Mouse (Mus musculus): ENCODE measurements around the gene Cmya5. TPM values are rescaled to one million over a fixed set of nuclear protein-coding genes. Genes with fewer than 3 reads are reported as not detected.
A peak's percentile ranks its signal among the peaks of the same experiment; 100 is the strongest.
"Not testable (repeated sequence)": the region's sequence is repeated elsewhere in the genome, so short reads cannot be mapped to it uniquely, and the experiment has no call there.

Cmya5 gene
- total RNA-seq (2022) = 1 to 10 TPM; 4.7 to 6.2 (median 5.7) TPM

DNA sequence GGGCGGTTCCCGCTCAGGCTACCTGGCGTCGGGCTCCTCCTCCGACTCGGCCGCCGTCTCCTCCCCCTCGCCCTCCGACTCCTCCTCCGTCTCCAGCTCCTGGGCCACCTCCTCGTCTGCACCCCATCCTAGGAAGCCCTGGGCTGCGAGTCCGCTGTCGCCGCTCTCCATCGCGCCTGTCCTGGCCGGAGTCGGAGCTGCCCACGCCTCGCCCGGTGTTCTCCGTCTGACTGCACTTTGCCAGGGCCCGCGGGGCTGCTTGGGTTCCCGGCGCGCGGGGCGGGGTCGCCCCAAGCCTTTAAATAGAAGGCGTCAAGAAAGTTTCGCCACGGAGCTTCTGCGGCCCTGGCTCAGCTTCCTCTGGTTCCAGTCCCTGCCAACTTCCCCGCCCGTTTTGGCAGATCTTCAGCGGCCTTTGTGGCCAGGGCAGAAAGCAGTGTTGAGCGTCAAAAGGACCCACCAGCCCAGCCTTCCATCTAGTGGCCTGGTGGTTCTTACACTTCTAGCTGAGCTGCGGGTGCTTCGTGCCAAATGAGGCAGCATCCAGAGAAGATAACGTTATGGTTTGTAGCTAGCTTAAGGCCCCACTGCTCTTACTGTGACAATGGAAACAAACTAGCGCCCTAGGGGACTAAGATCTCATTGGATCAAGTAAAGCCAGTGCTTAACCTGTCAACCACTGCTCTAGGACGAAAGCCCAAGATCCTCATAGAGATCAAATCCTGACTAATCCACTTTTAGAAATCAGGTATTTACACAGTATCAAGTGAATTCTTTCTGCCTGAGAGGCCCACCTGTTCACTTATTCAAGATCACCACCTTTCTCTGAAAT is at the start of gene Cmya5:
Cmya5 (minus strand) TSS at position 389 of the 832 bp plus-strand sequence.
- peak; percentile 70 to 76 for DNase-seq (ENCODE audit: low spot score in 2 of 2)

DNA sequence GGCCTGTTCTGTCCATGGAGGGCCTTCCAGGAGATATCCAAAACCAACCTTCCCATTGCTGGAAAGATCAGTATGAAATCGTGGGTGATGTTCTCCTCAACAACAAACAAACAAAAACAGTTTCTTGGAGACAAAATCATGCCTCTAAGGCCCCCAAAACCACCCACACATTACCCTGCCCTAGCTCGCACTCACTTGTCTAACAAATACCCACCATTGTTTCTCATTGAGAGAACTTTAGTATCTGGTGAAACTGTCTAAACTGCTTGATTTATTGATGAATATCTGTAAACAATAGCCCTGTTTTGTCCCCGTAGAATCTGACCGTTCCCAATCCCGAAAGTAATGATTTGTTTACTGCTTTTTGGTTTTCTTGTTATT is 48.1 kb upstream of the Cmya5 start:
- DNase-seq (ENCODE audit: low spot score in 2 of 2) = no peak

DNA sequence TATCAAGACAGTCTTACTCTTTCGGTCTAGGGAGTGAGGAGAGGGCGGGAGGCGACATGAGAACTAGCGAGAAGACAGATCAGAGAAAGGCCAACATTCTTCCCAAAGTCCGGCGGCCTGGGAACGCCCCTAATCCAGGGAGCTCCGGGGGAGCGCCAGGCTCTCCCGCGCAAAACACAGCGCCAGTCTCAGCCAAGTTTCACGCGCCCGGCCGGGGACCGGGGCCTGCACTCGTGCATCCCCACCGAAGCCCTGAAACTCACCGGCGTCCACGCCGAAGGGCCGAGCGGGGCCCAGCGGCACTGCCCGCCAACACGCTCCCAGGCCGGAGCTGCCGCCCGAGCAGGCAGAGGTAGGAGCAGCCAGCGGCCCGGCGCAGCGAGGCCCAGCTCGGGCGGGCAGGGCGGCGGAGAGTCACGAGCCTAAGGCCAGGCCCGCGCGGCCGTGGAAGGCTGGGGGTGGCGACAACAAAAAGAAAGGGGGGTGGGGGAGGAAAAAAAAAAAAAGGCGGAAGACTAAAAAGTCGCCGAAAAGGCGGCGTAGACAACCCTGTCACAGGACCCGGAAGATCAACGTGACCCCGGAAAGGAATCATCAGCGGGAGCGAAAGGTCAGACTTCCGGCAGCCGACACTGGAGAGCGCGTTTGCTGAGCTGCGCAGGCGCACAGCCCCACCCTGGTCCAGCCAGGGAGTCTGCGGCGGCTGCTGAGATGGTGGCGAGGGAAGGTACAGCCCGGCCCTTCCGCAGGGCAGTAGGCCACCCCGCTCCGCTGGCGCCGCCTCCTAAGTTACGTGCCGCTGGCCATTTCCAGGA is 47.5 kb upstream of the Cmya5 start, which contains the start of gene Tent2:
Tent2 (minus strand) TSS at position 555 of the 815 bp plus-strand sequence.
- DNase-seq (ENCODE audit: low spot score in 2 of 2) = peak; percentile 74 to 96

DNA sequence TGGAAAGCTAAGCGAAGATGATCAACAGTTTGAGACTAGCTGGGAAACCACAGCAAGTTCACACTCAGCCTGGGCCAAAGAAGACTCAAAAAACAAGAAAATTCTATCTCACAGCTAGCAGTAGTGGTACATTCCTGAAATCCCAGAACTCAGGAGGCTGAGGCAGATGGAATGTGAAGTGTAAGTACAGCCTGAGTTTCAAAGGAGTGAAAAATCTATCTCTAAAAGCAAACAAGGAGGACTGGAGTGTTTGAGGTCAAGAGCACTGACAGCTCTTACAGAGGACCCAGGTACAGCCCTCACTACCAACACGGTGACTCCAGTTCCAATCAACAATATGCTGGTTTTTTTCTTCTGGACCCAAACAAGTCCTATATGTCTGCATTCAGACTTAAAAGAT is 44.9 kb upstream of the Cmya5 start:
- no peak for DNase-seq (ENCODE audit: low spot score in 2 of 2)

DNA sequence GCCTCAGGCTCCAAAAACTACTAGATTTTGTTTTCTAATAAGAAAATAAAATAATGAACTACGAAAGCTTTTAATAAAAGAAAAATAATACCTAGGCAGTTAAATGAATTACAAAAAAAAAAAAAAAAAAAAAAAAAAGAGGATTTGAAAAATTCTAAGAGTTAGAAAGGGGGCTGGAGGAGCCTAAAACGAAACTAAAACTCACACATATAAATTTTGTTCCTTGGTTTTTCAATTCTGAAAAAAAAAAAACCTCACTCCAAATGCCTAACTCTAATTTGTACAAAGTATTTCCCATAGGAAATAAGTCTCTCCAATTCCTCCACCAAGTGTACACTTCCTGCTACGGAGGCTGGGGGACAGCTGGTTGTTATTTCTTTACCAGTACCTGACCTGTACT is 44.2 kb upstream of the Cmya5 start:
- DNase-seq (ENCODE audit: low spot score in 2 of 2) = no peak

DNA sequence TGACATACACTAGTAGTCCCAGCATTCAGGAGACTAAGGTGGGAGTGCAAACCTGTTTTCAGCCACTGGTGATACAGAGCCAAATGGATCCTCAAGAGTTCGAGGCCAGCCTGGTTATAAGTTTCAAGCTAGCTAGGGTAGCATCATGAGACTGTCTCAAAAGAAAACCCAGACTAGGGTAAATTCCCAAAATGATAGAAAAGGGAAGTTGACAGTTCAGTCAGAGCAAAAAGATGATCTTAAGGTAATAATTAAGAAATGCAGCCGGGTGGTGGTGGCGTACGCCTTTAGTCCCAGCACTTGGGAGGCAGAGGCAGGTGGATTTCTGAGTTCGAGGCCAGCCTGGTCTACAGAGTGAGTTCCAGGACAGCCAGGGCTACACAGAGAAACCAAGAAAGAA is 43.3 kb upstream of the Cmya5 start:
- DNase-seq (ENCODE audit: low spot score in 2 of 2) = not testable (repeated sequence)

DNA sequence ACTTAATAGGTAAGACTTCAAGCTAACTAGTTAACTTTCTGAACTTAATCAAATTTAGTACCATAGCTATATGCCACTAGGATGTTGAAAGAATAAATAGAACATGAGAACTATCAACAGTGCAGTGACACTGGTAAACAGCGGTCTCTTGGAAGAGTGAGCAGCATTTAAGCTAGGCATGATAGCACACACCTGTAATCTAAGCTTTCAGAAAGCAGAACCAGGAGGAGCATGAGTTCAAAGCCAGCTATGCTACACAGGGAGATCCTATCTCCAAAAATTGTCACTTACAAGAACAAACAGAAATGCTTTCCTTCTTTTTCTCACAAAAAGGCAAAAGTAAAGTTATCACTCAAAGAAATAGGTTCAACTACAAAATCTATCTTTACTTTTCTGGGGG is 35.8 kb upstream of the Cmya5 start:
- no peak for DNase-seq (ENCODE audit: low spot score in 2 of 2)

DNA sequence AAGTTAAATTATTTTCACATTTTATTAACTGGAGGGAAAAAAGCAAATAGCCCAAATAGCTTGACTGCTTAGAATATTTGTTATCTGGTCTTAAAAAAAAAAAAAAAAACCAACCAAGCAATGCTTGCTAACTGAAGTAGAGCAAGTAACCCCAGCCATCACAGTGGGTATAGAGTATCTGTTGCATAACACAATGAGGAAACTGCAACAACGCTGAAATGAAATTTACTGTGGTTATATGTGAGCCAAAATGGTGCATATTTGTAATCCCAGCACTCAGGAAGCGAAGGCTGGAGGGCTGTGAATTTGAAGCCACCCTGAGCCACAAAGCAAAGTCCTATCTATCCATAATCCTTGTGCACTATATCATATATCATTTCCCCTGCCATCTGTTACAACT is 35.0 kb upstream of the Cmya5 start:
- DNase-seq (ENCODE audit: low spot score in 2 of 2) = no peak

DNA sequence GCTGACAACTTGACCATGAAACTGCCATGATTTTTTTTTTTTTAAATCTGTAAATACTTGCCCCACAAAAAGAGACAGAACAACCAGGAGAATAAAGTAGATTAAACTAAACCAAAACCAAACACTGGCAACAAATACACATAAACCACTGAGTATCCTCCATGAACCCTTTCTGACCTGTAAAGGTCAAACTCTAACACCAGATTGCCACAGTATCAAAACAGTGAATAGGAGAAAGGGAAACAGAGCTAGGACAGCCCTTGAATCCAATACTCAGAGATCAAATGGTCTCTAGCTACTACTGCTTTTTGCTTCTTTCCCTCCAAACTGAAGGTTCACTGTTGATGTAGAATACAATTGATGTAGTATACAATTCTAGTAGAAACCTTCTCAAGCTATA is 33.0 kb upstream of the Cmya5 start:
- DNase-seq (ENCODE audit: low spot score in 2 of 2) = no peak

DNA sequence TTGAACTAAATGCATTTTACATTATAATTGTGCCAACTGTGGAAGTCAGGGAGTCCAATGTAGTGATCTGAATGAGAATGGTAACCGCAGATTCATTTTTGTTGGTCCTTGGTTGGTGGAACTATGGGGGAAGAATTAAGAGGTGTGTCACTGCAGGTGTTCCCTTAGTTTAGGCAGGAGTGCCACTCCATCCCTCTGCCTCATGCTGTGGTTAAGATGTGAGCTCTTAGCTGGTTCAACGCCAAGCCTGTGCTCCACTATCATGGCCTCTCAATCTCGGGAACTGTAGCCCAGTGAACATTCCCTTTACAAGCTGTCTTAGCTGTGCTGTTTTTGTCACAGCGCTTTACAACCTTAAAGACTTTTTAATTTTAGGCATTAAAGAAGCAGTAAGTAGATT is 18.8 kb upstream of the Cmya5 start:
- no peak for DNase-seq (ENCODE audit: low spot score in 2 of 2)

DNA sequence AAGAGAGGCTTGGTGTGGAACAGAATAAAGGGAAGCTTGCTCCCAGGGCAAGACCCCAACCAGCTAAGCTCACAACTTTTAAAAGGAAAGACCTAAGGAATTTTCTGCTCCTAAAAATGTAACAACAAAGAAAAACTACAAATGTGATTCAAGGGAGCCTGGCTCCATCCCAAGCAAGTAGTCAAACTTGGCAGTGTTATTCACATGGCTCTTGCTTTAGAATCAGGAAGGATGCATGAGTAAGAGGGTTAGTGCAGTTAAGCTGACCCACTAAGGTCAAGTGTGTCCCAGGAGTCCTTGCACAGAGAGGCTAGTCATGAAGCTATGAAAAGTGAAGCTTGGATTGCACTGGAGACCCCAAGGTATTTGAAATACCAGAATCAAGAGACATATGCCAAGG is 17.9 kb upstream of the Cmya5 start:
- no peak for DNase-seq (ENCODE audit: low spot score in 2 of 2)

DNA sequence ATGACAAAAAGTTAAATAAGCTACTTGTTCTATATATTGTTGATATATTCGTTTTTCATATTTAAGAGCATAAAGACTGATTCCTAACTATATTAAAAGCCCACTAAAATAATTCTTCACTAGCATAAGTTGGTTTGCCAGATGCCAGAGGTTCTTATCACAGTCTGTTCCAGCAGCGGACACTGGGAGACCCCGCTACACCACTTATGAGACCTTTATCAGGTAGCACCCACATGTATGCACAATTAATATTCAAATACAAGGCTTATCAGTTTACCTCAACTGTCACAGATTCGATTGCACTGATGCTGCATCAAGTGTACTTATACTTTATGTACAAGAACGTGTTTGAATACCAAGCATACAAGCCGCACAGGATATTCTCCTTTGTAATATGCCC is 13.7 kb upstream of the Cmya5 start:
- no peak for DNase-seq (ENCODE audit: low spot score in 2 of 2)

DNA sequence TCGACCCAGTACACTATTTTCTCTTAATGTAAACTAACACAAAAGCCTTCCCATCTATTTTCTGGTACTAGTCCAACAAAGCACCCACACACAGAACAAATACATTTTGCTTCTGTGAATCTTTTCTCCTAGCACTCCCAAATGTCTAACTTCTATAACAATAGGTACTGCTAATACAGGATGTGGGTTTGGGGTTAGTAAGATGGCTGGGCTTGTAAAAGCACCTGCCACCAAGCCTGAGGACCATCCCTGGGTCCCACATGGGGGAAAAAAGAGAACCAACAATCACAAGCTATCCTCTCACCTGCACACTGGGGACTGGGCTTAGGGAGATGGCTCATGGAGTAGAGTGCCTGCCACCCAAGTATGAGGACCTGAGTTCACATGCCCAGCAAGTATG is 8.8 kb upstream of the Cmya5 start:
- no peak for DNase-seq (ENCODE audit: low spot score in 2 of 2)

DNA sequence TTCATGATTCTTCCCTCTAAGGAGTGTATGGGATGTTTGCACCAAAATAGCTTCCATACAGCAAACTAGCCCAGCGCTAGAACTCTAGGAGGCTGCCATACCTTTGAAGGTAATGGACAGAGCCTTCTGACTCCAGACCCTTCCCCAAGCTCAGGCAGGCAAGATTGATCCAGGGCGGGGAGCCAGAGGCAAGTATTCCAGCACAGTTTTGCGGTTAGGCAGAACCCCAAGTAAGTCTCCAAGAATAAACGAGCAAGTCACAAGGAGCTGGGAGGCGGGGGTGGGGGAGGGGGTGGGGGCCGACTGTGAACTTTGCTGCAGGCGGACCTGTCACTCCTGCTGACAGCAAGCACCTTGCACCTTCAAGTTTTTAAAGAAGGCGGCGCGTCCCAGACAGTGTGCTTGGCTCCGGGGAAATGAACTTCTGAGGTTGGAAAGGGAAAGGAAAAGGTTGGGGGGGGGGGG is 673 bp downstream of the Cmya5 start:
- no peak for DNase-seq (ENCODE audit: low spot score in 2 of 2)

DNA sequence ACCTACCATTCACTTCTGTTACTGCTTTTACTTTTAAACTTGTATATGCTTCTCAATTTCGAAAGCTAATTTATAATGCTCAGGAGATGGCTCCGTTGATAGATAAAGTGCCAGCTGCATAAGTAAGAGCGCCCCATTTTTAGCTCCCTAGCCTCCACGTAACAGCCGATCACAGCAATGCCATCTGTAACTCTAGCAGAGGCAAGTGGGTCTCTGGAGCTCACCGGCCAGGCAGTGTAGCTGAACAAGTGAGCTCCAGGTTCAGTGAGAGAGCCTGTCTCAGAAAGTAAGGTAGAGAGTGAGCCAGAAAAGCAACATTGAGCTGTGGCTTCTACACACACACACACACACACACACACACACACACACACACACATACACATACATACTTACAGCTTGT is 3.3 kb downstream of the Cmya5 start:
- DNase-seq (ENCODE audit: low spot score in 2 of 2) = no peak

DNA sequence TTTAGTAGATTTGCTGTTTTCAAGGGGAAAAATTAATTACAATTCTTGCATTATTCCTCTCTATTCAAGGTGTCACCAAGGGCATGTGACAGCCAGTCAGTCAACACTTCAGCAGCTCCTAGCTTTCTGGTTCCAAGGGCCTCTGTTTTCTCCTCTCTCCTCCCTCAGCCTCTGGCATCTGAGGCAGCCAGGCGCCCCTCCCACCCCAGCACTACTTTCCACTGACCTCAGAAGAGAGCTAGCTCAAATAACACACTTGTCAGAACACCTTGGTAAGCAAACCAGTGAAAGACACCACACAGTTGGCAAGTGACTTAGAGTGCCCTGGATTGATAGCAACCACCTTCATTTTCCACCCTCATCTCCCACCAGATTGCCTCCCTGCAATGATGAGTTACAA is 6.5 kb downstream of the Cmya5 start:
- no peak for DNase-seq (ENCODE audit: low spot score in 2 of 2)

DNA sequence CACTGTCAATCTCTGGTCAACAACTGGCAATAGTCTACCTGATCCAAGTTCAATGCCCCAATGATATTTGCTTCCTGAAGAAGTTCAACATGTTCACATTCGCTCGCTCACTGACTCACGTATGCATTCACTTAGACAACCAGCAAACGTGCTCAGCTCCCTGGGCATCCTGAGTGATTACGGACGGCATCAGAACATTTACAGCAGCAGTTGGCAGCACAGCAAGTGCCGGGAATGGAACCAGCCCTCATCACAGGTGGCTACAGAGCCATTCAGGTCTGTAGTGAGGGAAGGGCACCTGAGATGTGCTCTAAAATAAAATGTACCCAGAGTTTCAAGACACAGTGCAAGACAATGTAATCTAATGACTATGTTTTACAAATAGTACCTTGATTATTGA is 7.4 kb downstream of the Cmya5 start:
- DNase-seq (ENCODE audit: low spot score in 2 of 2) = no peak

DNA sequence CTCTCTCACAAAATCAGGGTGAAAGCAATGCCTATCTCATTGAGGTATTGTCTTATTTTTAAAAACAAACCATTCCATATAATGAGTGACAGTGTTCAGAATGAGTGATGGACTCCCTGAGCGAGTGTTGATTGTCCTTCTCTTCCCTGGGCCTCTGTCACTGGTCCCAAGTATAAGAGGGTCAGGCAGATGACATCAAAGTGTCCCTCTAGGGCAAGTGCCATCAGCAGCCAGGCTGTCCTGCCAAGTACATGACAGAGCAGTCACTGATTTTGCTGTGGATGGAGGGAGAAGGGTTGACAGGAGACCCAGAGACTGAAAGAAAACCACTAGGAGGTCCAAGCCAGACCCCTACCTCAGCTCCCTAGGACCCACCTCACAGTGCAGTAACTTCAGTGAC is 8.3 kb downstream of the Cmya5 start:
- DNase-seq (ENCODE audit: low spot score in 2 of 2) = no peak

DNA sequence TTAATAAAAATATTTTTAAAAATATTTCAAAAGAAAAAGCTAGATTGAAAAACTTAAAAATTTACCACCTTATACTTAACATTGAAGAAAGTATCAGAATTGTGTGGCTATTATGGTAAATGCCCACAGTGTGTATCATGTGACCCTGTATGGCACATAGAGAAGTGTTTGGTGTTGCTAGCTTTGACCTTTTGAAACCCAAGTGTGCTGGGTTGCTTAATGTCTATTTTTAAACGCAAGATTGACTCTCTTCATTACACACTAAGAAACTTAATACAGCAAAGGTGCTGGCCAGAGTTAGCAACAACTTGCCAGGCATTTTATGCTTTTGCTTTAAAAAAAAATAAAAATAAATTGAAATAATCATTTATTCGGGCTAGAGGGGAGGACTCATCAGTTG is 9.0 kb downstream of the Cmya5 start:
- no peak for DNase-seq (ENCODE audit: low spot score in 2 of 2)

DNA sequence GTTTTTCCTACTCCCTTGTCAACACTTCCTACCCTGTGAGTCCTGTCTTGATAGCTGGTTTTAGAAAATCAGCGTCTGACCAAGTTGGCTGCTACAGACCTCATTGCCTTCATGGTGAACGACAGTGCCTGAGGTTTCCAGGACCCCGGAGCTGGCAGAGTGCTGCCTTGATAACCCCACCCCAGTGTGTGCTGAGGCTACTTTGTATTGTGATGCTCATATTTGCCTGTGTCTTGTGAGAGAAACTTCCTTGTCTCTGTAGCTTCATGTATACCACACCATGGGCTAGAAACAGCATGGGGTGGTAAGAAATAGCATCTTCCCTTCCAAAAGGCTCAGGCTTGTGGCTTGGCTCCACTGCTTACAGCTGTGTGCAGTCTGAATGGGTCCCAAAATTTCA is 13.8 kb downstream of the Cmya5 start:
- no peak for DNase-seq (ENCODE audit: low spot score in 2 of 2)

DNA sequence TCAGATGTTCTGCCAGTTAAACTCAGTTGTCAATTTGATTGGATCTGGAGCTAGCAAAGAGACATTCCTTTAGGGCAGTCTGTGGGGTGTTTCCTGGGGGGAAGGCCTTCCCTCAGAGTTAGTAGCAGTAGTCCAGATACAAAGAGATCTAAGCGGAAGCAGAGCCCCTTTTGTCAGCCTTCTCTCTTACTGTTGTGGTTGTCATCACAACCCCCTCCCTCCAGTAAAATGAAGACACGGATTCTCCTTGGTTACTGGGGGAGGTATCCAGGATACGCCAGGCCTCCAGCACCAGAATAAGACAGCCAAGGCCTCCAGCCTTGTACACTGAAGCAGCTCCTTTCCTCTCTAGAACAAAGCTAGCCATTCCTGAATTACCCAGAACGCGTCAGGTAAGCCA is 15.6 kb downstream of the Cmya5 start:
- DNase-seq (ENCODE audit: low spot score in 2 of 2) = no peak

DNA sequence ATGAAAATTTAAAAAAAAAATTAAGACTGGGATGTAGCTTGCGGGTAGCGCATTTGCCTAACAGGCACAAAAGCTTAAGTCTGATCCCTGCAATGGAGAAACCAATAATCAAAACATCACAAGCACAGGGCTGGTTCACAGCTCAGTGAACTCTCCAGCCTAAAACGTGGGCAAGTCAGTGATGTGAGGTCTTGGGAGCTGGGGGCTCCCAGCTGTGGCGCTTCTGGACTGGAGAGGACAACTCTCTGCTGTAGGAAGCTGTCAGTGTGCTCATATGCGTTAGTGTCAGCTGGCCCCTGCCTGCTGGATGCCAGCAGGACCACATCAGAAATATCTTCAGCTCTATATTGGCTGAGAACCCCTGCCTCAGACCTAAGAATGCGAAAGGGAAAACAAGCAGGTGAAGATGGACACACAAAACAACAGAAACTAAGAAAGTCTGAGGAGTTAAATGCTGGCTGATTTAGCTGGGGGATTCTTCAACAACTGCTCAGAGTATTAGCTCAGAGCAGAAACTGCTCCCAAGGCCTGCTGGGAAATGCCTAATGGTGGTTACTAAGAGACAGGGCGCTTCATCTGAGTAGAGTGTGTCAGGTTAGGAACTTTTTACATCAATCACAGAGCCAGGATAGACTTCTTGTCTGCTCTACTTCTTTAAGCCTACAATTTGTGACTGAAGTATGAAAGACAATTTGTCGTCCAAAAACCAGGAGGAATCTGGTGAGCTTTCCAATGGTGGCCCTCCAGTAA is 16.2 kb downstream of the Cmya5 start:
- DNase-seq (ENCODE audit: low spot score in 2 of 2) = no peak

Data from left cerebral cortex, adult 8-10 months (tissue).